Mouse (Mus musculus) limb, embryonic 14.5 days (tissue): Measurements from ENCODE around the gene Sesn1. TPM values are rescaled to one million over a fixed set of nuclear protein-coding genes. Genes with fewer than 3 reads are reported as not detected.

Source experiments
- ATAC-seq: fragments of 200-750 bp; cut with Nextera tagmentation; 2 replicates; pipeline ENCODE4 v1.8.0; 2017; ENCODE audit warnings: low read depth, moderate number of reproducible peaks, moderate TSS enrichment; ENCODE audit not compliant: low FRiP score
- DNase-seq: peaks from one replicate; pipeline ENCODE4 v3.0.0-alpha.2; 2015; ENCODE audit warnings: low spot score
- H3K27ac ChIP-seq: fragments of 300-500 bp; sonication (generic); replicated peaks from 2 replicates; pipeline ENCODE4 v1.5.1; 2014; ENCODE audit warnings: low read depth, mild to moderate bottlenecking, low read length, moderate library complexity, mixed read lengths
- H3K27me3 ChIP-seq: fragments of 300-500 bp; sonication (generic); 2 replicates; pipeline ENCODE4 v1.6.1; 2014; ENCODE audit warnings: low read length, mixed read lengths; ENCODE audit not compliant: control insufficient read depth, insufficient read depth
- H3K36me3 ChIP-seq: fragments of 300-500 bp; sonication (generic); 2 replicates; pipeline ENCODE4 v1.6.1; 2014; ENCODE audit warnings: mild to moderate bottlenecking, low read length, moderate library complexity, mixed read lengths; ENCODE audit not compliant: control insufficient read depth, insufficient read depth
- H3K4me1 ChIP-seq: fragments of 300-500 bp; sonication (generic); 2 replicates; pipeline ENCODE4 v1.6.1; 2014; ENCODE audit warnings: antibody characterized with exemption, low read length, mixed read lengths; ENCODE audit not compliant: control insufficient read depth, insufficient read depth
- H3K4me2 ChIP-seq: fragments of 300-500 bp; sonication (generic); replicated peaks from 2 replicates; pipeline ENCODE4 v1.6.1; 2014; ENCODE audit warnings: low read depth, mild to moderate bottlenecking, low read length, moderate library complexity; ENCODE audit not compliant: severe bottlenecking
- H3K4me3 ChIP-seq: fragments of 300-500 bp; sonication (generic); replicated peaks from 2 replicates; pipeline ENCODE4 v1.5.1; 2014; ENCODE audit warnings: low read length
- H3K9ac ChIP-seq: fragments of 300-500 bp; sonication (generic); 2 replicates; pipeline ENCODE4 v1.6.1; 2014; ENCODE audit warnings: mild to moderate bottlenecking, low read depth, low read length, moderate library complexity; ENCODE audit not compliant: severe bottlenecking
- H3K9me3 ChIP-seq: fragments of 300-500 bp; sonication (generic); 2 replicates; pipeline ENCODE4 v1.6.1; 2016; ENCODE audit warnings: low read length; ENCODE audit not compliant: control insufficient read depth
- POLR2A ChIP-seq: fragments of 200-500 bp; IDR thresholded peaks from 2 replicates; pipeline ENCODE4 v1.8.0; 2012; ENCODE audit warnings: inconsistent platforms, mild to moderate bottlenecking, moderate library complexity, borderline replicate concordance; ENCODE audit not compliant: insufficient read depth, insufficient read length; ENCODE audit errors: extremely low read depth
- WGBS: fragments of 180-500 bp; shearing (Covaris S2); extraction: QIAGEN DNeasy Blood & Tissue Kit; methylation state at CpG from one replicate; pipeline ENCODE4 v1.1.7; 2014; 5-methylcytosine and 5-hydroxymethylcytosine counted together
- polyA plus RNA-seq, 2 experiments: library from polyadenylated mRNA; depleted of rRNA in 1 of 2; stranded (reverse) in 1 of 2; unstranded in 1 of 2; fragments of >200 nt; fragmentation: Nextera tagmentation in 1 of 2; extraction: Ambion mirVana in 1 of 2; gene quantifications; 2 replicates each; pipeline versions ENCODE4 v1.2.1 to v1.2.3; 2012 to 2014

The Sesn1 gene
- polyA plus RNA-seq, 2 experiments, result 37.0 to 42.9 TPM

DNA sequence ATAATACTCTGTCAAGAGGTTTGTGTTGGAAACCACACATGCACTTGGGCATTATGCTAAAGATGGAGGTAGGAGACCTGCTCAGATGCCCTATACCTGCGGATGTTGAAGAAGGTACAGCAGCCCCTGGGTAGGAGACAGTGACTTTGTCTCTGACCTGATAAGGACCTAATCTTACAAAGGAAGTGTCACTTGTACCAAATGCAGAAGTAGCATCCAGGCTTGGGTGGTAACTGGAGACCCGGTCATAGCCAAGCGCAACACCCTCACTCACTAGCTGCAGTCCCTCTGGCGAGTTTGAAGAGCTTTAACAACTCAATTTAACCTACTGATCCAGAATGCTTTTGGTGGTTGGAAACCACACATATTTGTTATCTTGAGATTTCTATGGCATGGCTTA lies 18.0 kb downstream of the Sesn1 start:
- Histone ChIP-seq H3K4me1 (no peaks in the 10 kb centered on the region), H3K27me3 (no peaks in the 10 kb centered on the region), H3K9ac (no peak overlapping the region), H3K36me3 (no peaks in the 10 kb centered on the region), H3K27ac (no peak overlapping the region), H3K4me2 (no peak overlapping the region), H3K4me3 (no peak overlapping the region), H3K9me3 (no peaks in the 10 kb centered on the region)
- TF ChIP-seq POLR2A, result no peak
- ATAC-seq (no peak), DNase-seq (no peak)
- 88% methylated on average over 4 of the region's 4 CpGs for WGBS

DNA sequence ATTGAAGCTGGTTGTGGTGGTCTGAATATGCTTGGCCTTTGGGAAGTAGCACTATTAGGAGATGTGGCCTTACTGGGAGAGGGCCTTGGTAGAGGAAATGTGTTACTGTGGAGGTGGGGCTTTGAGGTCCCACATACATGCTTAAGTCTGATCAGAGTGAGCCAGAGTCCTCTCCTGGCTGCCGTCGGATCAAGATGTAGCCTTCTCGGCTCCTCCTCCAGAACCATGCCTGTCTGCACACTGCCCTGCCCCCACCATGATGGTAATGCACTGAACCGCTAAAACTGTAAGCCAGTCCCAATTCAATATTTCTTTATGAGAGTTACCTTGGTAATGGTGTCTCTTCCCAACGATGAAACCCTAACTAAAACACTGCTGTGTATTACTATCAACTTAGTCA lies 19.5 kb downstream of the Sesn1 start:
- Histone ChIP-seq H3K4me1 (no peaks in the 10 kb centered on the region), H3K27ac (no peak overlapping the region), H3K4me2 (no peak overlapping the region), H3K9me3 (no peaks in the 10 kb centered on the region), H3K27me3 (no peaks in the 10 kb centered on the region), H3K4me3 (no peak overlapping the region), H3K9ac (no peak overlapping the region), H3K36me3 (no peaks in the 10 kb centered on the region)
- 77% methylated on average over 5 of the region's 5 CpGs for WGBS
- no peak for TF ChIP-seq POLR2A
- ATAC-seq, result no peak
- no peak for DNase-seq

DNA sequence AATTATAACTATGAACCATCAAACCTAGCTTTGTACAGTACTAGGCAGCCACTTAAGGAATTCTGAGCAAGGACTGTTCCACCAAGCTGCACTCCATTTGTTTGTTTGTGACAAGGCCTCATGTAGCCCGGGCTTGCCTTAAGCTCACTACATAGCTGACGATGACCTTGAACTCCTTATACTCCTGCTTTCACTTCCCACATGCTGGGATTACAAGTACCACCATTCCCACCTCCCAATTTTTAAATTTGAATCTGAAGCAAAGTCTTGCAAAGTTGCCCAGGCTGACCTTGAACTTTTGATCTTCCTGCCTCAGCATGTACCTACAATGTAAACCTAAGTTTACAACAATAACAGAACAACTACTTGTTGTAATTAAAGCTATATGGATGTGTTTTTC lies 20.2 kb downstream of the Sesn1 start:
- no peaks in the 10 kb centered on the region for H3K36me3 ChIP-seq
- 92% methylated on average over 2 of the region's 2 CpGs for WGBS
- no peak overlapping the region for H3K4me2 ChIP-seq
- H3K4me1 ChIP-seq, result no peaks in the 10 kb centered on the region
- no peaks in the 10 kb centered on the region for H3K27me3 ChIP-seq
- no peak overlapping the region for H3K4me3 ChIP-seq
- no peak for ATAC-seq
- H3K27ac ChIP-seq, result no peak overlapping the region
- DNase-seq, result no peak
- no peaks in the 10 kb centered on the region for H3K9me3 ChIP-seq
- no peak for TF ChIP-seq POLR2A
- no peak overlapping the region for H3K9ac ChIP-seq

DNA sequence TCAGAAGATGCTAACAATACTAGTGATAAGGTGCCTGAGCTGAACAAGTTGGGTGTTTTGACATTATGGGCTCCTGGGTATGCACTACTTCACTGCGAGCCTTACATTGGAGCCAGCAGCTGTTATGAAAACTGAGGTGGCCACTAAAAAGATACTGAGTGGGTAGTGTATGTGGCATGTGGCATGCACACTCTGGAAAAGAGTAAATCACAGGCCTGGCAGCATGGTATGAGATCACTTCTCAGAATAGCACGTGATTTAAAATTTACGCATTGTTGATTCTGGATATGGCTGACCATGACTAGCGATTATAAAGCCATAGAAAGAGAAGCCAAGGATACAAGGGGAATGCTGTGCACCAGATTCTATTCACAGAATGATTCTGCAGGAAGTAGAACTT lies 20.7 kb downstream of the Sesn1 start:
- H3K9me3 ChIP-seq, result no peaks in the 10 kb centered on the region
- 64% methylated on average over 4 of the region's 4 CpGs for WGBS
- H3K27ac ChIP-seq, result no peak overlapping the region
- TF ChIP-seq POLR2A, result no peak
- no peak overlapping the region for H3K4me2 ChIP-seq
- H3K4me1 ChIP-seq, result no peaks in the 10 kb centered on the region
- H3K36me3 ChIP-seq, result no peaks in the 10 kb centered on the region
- no peaks in the 10 kb centered on the region for H3K27me3 ChIP-seq
- no peak for ATAC-seq
- no peak for DNase-seq
- H3K4me3 ChIP-seq, result no peak overlapping the region
- no peak overlapping the region for H3K9ac ChIP-seq

DNA sequence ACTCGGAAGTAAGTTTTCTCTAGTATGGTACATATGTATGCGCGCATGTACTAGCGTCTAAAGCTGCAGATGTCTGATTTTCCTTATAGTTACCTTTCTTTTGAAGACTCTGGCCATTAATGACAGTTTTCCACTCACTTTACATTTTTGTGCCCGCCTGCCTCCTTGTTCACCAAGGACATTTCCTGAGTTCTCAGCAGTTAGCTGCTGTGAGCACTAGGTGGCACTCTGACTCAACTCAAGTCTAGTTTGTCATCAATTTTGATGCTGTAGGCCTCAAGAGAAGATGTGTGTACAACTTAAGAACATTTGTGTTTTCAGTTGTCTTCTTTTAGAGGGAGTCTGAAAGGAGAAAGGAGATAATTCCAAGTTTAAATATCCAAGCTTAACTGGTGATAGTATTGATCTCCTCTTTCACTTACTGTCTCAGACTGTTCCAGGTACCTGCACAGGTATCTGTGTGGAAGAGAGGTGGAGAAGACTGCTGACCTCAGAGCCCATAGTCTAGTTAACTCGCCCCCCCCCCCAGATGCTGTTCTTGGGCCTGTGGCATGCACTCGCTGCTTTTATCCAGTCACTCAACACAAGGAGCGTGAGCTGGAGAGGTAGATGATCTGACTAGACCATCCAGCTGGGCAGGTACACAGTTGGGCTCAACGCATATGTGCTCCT lies 21.3 kb downstream of the Sesn1 start:
- H3K9ac ChIP-seq, result no peak overlapping the region
- no peaks in the 10 kb centered on the region for H3K4me1 ChIP-seq
- TF ChIP-seq POLR2A, result no peak
- WGBS, result 59% methylated on average over 9 of the region's 9 CpGs
- no peak overlapping the region for H3K4me3 ChIP-seq
- DNase-seq, result peak; percentile 62
- no peaks in the 10 kb centered on the region for H3K9me3 ChIP-seq
- no peak overlapping the region for H3K4me2 ChIP-seq
- no peaks in the 10 kb centered on the region for H3K36me3 ChIP-seq
- no peaks in the 10 kb centered on the region for H3K27me3 ChIP-seq
- H3K27ac ChIP-seq, result no peak overlapping the region
- no peak for ATAC-seq
